Mouse (Mus musculus): ENCODE results near the gene Krtap14.

The Krtap14 gene

DNA sequence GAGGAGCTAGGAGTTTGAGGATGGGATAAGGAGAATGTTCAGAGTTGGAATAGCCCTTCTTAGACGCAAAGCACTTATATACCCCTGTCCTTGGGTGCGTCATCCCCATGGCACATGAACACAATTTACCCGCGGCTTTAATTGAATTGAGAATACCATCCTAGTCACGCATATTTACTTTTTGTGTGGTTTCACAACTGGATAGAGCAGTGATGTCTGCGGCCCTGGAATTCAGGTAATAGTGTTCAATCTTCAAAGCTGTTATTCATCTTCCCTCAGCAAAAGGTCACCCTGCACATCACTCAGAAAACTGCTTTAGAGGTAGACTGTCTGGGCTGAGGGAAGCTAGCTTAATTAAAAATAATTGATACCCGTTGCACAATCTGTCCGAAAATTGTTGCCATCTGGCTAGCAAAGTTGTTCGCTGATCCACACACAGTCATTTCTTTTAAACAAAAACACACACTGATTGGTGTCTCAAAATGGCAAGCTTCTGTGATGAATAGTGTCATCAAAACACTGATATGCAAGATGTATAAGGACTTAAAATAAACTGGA, at the start of gene Krtap14:
TSS of gene Krtap14 (minus strand) at position 51 of the 558 bp plus-strand sequence.
- WGBS = 78% methylated on average over 9 of the region's 9 CpGs

DNA sequence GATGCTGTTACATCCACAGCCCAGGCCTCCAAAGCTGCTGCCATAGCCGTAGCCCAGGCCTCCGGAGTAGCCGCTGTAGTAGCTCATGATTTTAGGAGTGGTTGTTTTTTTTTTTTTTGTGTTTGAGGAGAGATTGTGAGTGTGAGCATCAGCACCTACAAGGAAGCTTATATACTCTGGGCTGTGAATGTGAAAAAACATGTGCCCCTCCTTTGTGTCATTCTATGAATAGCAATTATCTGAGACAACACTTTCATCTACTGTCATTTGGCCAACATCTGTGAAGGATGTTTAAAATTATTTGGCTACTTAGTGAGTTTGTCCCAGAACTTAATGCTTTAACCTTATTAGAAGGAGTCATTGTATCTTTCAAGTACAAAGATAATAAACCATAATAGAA, 48.2 kb upstream of the Krtap14 start, which contains the start of gene Krtap19-2:
TSS of gene Krtap19-2 (minus strand) at position 101 of the 400 bp plus-strand sequence.
- 96% methylated on average over 3 of the region's 3 CpGs for WGBS

DNA sequence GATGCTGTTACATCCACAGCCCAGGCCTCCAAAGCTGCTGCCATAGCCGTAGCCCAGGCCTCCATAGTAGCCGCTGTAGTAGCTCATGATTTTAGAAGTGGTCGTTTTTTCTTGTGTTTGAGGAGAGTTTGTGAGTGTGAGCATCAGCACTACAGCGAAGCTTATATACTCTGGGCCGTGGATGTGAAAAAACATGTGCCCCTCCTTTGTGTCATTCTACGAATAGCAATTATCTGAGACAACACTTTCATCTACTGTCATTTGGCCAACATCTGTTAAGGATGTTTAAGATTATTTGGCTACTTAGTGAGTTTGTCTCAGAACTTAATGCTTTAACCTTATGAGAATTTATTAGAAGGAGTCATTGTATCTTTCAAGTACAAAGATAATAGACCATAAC, 43.4 kb upstream of the Krtap14 start, which contains the start of gene Krtap19-1:
TSS of gene Krtap19-1 (minus strand) at position 101 of the 400 bp plus-strand sequence.
- 88% methylated on average over 6 of the region's 6 CpGs for WGBS

DNA sequence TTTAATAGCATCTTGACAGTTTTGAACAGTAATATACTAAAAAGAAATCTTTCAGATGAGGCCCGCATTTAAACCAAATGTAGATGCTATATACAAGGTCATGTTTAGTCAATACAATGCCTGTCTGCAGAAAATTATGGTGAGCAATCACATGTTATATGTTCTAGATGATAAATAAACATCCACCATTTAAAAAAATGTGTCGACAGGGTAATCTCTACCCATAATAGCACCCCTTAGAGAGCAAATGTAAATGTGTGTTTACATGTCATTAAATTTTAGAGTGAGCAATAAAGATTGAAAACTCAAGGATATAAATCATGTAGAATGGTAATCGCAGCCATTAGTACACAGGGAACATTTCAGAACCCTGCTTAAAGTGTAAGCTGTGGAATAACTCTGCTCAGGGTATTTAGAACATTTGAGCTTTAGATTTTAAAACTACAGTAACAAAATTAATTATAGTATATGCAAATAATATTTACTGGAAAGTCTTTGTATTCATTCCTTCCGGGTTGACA, 39.0 kb upstream of the Krtap14 start:
- WGBS = 92% methylated on average over 4 of the region's 4 CpGs

DNA sequence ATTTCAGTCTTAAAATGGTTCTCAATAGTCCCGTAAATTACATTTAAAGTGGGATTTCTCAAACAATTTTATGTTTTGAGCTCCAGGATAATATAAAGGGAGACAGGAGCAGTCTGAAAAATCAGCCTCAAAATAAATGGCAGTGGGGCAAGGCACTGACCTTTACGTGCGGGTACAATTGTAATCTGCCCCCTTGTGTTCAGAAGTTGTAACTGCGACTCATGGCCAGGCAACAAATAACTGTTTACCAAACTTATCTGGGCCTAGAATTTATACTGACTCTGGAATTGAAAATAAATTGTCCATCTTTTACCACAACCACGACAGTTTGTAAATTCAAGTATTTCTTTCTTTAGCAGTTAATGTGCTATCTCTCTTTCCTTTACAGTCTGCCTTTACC, 25.5 kb upstream of the Krtap14 start:
- WGBS = 24% methylated on average over 5 of the region's 5 CpGs

DNA sequence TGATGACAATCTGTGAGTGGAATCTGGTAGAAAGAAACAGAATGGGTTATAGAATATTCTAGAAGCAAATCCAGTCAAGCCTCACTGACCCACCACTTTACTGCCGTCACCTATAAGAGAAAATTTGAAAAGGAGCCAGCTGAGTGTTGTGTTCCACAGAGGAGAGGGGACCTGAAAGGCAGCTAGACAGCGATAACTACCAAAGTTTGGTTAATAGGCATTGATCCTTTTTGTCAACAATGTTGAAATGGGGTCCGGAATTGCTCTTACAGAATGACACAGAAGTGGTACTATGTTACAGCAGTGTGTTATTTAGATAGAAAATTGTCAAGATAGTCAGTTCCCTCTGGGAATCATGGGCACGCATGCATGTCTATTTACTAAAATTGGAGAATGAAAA, 22.6 kb upstream of the Krtap14 start:
- WGBS = 88% methylated on average over 4 of the region's 4 CpGs

DNA sequence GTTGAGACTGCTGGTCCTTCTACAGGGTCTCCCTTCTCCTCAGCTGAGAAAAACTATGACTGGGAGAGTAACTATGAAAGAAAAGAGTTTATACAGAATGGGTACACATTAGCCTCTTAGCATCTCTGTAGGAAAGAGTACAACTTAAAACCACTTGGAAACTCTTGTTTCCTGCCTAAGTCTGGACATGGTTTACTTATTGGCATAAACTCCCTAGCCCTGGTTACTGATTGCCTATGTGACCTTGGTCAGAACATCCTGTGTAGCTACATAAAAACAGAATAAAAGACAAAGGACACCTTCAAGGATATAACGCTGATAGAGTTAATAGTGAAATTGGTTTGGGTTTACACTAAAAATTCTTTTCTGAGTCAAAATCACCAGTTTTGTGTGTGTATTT, 21.4 kb upstream of the Krtap14 start:
- WGBS = 98% methylated on average over 1 of the region's 1 CpGs

DNA sequence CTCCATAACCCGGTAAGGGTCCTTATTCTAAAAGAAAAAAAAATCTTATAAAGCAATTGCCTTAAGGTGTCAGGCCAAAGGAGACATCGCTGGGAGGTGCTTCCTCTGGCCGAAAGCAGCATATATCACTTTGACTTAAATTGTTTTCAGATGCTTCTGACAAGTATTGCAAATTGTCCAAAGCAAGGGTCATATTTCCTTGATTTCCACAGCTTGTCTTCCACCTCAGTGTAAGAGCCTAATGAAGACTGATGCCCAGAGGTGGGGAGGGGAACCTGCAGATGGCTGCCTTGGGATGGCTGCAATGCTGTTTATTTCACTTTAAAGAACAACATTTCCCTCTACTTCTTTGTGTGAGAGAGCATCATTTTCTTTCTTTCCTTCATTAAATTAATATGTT, 1.0 kb upstream of the Krtap14 start:
- WGBS = 86% methylated on average over 3 of the region's 3 CpGs

DNA sequence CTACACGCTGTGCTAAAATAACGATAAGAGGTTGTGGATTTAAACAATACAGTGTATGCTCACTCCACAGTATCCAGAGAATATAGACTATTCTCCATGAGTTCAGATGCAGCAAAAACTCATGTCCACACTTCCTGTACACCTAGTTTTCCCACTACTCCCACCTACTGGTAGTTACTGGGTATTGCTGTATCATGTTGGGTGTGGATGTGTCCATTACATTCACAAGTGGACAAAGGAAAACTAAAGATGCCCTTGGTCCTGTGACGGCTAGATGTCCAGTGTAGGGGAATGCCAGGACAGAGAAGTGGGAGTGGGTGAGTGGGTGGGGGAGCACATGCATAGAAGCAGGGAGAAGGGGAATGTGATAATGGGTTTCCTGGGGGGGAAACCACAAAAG, 2.2 kb downstream of the Krtap14 start:
- 84% methylated on average over 3 of the region's 3 CpGs for WGBS

DNA sequence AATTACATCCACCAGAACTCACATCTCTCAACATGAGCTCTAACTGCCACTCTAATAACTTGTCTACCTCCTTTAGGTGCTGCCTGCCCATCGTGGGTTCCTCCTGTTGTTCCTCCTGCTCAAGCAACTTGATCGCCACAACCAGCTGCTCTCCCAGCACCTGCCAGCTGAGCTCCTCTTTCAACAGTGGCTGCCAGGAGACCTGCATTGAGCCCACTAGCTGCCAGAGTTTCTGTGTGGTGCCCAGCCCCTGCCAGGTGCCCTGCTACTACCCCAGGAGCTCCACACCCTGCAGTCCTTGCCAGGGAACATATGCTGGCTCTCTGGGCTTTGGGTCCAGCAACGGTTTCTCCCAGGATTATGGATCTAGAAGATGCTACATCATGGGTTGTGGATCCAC, 5.9 kb downstream of the Krtap14 start, which contains the start of gene Krtap15:
TSS of gene Krtap15 (plus strand) at position 150 of the 400 bp plus-strand sequence.
- WGBS = 82% methylated on average over 3 of the region's 3 CpGs

DNA sequence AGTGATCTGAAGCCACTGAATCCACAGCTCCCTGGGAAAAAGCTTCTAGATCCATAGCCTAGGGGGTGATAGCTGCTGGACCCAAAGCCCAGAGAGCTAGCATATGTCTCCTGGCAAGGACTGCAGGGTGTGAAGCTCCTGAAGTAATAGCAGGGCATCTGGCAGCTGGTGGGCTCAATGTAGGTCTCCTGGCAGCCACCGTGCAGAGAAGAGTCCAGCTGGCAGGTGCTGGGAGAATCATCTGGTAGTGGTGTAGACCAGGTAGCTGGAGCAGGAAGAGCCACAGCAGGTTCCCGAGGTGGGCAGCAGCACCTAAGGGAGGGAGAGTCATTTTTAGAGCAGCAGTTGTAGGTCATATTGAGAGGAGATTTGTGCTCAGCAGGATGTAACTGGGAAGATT, 14.1 kb downstream of the Krtap14 start, which contains the start of gene Gm20741:
TSS of gene Gm20741 (minus strand) at position 394 of the 400 bp plus-strand sequence.
- WGBS = 69% methylated on average over 2 of the region's 2 CpGs

DNA sequence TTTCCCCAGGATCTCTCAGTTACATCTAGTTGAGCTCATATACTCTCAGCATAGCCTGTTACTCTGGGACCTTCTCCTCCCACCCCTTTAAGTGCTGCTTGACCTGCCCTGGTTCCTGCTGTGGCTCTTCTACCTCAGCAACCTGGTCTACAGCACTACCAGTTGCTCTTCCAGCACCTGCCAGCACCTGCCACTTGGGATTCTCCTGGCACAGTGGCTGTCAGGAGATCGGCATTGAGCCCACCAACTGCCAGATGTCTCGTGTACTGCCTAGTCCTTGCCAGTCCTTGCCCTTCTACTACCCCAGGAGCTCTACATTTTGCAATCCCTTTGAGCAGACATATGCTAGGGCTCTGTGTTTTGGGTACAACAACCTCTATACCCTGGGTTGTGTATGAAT, 39.2 kb downstream of the Krtap14 start:
- 89% methylated on average over 2 of the region's 2 CpGs for WGBS

DNA sequence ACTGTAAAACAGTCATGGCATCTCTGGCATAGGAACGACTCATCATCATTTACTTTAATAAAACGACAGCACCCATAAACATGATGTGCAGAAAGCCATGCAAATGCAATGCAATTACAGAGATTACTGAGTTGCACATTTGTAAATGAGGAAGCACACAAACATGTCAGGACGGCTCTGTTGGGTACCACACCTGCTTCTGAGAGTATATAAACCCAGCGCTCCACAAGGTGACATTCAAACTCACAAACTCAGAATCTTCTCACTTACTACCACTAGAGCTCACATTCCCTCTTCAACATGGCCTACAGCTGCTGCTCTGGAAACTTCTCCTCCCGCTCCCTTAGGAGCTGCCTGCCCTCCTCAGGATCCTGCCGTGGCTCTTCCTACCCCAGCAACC, 48.3 kb downstream of the Krtap14 start, which contains the start of gene Gm5965:
TSS of gene Gm5965 (plus strand) at position 301 of the 400 bp plus-strand sequence.
- WGBS = 91% methylated on average over 6 of the region's 6 CpGs

DNA sequence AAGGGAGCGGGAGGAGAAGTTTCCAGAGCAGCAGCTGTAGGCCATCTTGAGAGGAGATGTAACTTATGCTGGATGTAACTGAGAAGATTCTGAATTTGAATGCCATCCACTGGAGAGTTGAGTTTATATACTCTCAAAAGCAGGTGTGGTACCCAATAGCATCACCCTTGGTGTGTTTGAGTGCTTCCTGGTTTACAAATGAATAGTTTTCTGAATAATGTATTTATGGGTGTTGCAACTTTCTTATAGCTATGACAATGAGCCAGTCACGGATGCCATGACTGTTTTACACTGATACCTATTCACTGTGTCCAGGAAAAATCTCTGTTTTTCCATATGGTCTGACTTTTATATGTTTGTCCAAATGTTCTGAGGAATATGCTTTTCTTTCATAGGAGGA, 51.8 kb downstream of the Krtap14 start, which contains the start of gene 2310057N15Rik:
TSS of gene 2310057N15Rik (minus strand) at position 101 of the 400 bp plus-strand sequence.
- WGBS = 89% methylated on average over 2 of the region's 2 CpGs
